Mouse (Mus musculus) liver, embryonic 14.5 days (tissue): ENCODE data around the gene Foxl1. TPM values are rescaled to one million over a fixed set of nuclear protein-coding genes. Genes with fewer than 3 reads are reported as not detected.
A peak's percentile ranks its signal among the peaks of the same experiment; 100 is the strongest.

Source experiments
- ATAC-seq: fragments of 200-750 bp; cut with Nextera tagmentation; 2 replicates; pipeline ENCODE4 v1.8.0; 2017; ENCODE audit warnings: moderate number of reproducible peaks, mild to moderate bottlenecking, moderate library complexity; ENCODE audit not compliant: insufficient read depth
- DNase-seq, 3 experiments: peaks; one replicate each; pipeline ENCODE4 v3.0.0-alpha.2; 2012 to 2013; ENCODE audit warnings: low read depth in 3 of 3, low spot score in 3 of 3
- H3K27ac ChIP-seq: fragments of 300-500 bp; sonication (generic); 2 replicates; pipeline ENCODE4 v1.5.1; 2014; ENCODE audit warnings: moderate library complexity, mild to moderate bottlenecking, control low read depth, inconsistent platforms
- H3K27me3 ChIP-seq: fragments of 300-500 bp; sonication (generic); 2 replicates; pipeline ENCODE4 v1.6.1; 2014; ENCODE audit warnings: mild to moderate bottlenecking, low read length, moderate library complexity; ENCODE audit not compliant: control insufficient read depth, insufficient read depth
- H3K36me3 ChIP-seq: fragments of 300-500 bp; sonication (generic); replicated peaks from 2 replicates; pipeline ENCODE4 v1.6.1; 2014; ENCODE audit warnings: low read depth; ENCODE audit not compliant: control insufficient read depth, insufficient read depth
- H3K4me1 ChIP-seq, 2 experiments: fragments of 200-500 bp in 1 of 2; fragments of 300-500 bp in 1 of 2; sonication (generic) in 1 of 2; replicated peaks; 2 replicates each; pipeline ENCODE4 v1.6.1; 2012 to 2014; ENCODE audit warnings: antibody characterized with exemption in 1 of 2, inconsistent platforms in 1 of 2, low read length in 1 of 2; ENCODE audit not compliant: control insufficient read depth in 2 of 2, insufficient read depth in 2 of 2
- H3K4me2 ChIP-seq: fragments of 300-500 bp; sonication (generic); 2 replicates; pipeline ENCODE4 v1.6.1; 2014; ENCODE audit warnings: low read depth, mild to moderate bottlenecking, control low read depth, moderate library complexity
- H3K4me3 ChIP-seq, 2 experiments: fragments of 200-500 bp in 1 of 2; fragments of 300-500 bp in 1 of 2; sonication (generic) in 1 of 2; 2 replicates each; pipeline ENCODE4 v1.5.1; 2012 to 2014; ENCODE audit warnings: low read depth in 2 of 2, low read length in 2 of 2, mild to moderate bottlenecking in 2 of 2, control low read depth in 1 of 2, inconsistent platforms in 1 of 2, moderate library complexity in 1 of 2; ENCODE audit not compliant: insufficient read depth in 1 of 2
- H3K9ac ChIP-seq: fragments of 300-500 bp; sonication (generic); replicated peaks from 2 replicates; pipeline ENCODE4 v1.6.1; 2014; ENCODE audit warnings: mild to moderate bottlenecking, control low read depth, moderate library complexity
- H3K9me3 ChIP-seq: fragments of 300-500 bp; sonication (generic); 2 replicates; pipeline ENCODE4 v1.6.1; 2016; ENCODE audit warnings: low read length, mixed read lengths; ENCODE audit not compliant: control insufficient read depth
- CTCF ChIP-seq: IDR thresholded peaks from 2 replicates; pipeline ENCODE4 v1.5.1; 2016; ENCODE audit warnings: antibody characterized with exemption, low read depth, control low read depth
- EP300 ChIP-seq: IDR thresholded peaks from 2 replicates; pipeline ENCODE4 v1.6.1; 2016; ENCODE audit warnings: antibody characterized with exemption, low read depth
- WGBS: fragments of 180-500 bp; shearing (Covaris S2); extraction: QIAGEN DNeasy Blood & Tissue Kit; methylation state at CpG from one replicate; pipeline ENCODE4 v1.1.7; 2014; ENCODE audit not compliant: insufficient replicate concordance; 5-methylcytosine and 5-hydroxymethylcytosine counted together
- polyA plus RNA-seq, 2 experiments: library from polyadenylated mRNA; depleted of rRNA in 1 of 2; stranded (reverse) in 1 of 2; unstranded in 1 of 2; fragments of >200 nt; fragmentation: Nextera tagmentation in 1 of 2; extraction: Ambion mirVana in 1 of 2; gene quantifications; 2 replicates each; pipeline versions ENCODE4 v1.2.1 to v1.2.3; 2012 to 2014

The Foxl1 gene
- polyA plus RNA-seq, 2 experiments, result 0.07 to 0.08 TPM

GRCm38 (mm10) chr8:121125311-121125876 lies 2.3 kb upstream of the Foxl1 start:
- no peaks in the 10 kb centered on the region for H3K36me3 ChIP-seq
- peaks cover 94% of the 10 kb centered on the region for H3K27me3 ChIP-seq
- no peak overlapping the region for H3K9ac ChIP-seq
- WGBS, result 1% methylated on average over 36 of the region's 36 CpGs
- H3K4me1 ChIP-seq, result no peaks in the 10 kb centered on the region
- H3K27ac ChIP-seq, result no peak overlapping the region
- 0 out of 2 replicates have a peak overlapping the region, but pooled peaks have one; percentile 22 for H3K4me2 ChIP-seq
- no peak overlapping the region for H3K4me3 ChIP-seq
- DNase-seq (no peak), ATAC-seq (no peak)
- H3K9me3 ChIP-seq, result no peaks in the 10 kb centered on the region
- no peak for TF ChIP-seq EP300
- peak; percentile 23; the same call in 1 of the 2 replicates for TF ChIP-seq CTCF

GRCm38 (mm10) chr8:121126191-121126590 lies 1.5 kb upstream of the Foxl1 start:
- Histone ChIP-seq H3K27ac (no peak overlapping the region), H3K36me3 (no peaks in the 10 kb centered on the region), H3K4me2 (no peak overlapping the region), H3K27me3 (peaks cover 88% of the 10 kb centered on the region), H3K4me1 (no peaks in the 10 kb centered on the region), H3K4me3 (no peak overlapping the region), H3K9ac (no peak overlapping the region), H3K9me3 (no peaks in the 10 kb centered on the region)
- no peak for DNase-seq
- no peak for ATAC-seq
- 6% methylated on average over 6 of the region's 6 CpGs for WGBS
- TF ChIP-seq EP300, result no peak
- TF ChIP-seq CTCF, result no peak

DNA sequence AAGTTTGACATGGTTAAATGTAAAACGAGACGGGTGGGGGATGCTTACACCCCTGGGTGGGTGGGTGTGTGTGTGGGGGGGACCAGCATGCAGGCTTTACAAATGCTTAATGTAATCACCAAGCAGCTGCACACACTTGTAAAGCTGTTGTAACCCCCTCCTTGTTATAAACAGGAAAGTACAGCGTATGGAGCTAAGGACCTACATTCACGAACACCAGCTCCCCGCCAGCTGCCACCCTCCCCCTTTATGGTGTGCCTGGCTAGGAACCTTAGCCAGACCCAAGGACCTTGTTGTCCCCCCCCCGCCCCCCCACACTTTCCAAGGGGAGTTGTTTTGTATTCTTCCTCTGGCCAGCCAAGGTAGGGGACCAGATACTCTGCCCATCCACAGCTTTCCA lies 1.0 kb upstream of the Foxl1 start:
- DNase-seq, result no peak
- H3K9ac ChIP-seq, result no peak overlapping the region
- no peaks in the 10 kb centered on the region for H3K4me1 ChIP-seq
- no peak overlapping the region for H3K4me3 ChIP-seq
- H3K27ac ChIP-seq, result no peak overlapping the region
- H3K9me3 ChIP-seq, result no peaks in the 10 kb centered on the region
- no peaks in the 10 kb centered on the region for H3K36me3 ChIP-seq
- peaks cover 85% of the 10 kb centered on the region for H3K27me3 ChIP-seq
- ATAC-seq, result no peak
- no peak overlapping the region for H3K4me2 ChIP-seq
- TF ChIP-seq CTCF (no peak), EP300 (no peak)
- WGBS, result 5% methylated on average over 6 of the region's 6 CpGs

DNA sequence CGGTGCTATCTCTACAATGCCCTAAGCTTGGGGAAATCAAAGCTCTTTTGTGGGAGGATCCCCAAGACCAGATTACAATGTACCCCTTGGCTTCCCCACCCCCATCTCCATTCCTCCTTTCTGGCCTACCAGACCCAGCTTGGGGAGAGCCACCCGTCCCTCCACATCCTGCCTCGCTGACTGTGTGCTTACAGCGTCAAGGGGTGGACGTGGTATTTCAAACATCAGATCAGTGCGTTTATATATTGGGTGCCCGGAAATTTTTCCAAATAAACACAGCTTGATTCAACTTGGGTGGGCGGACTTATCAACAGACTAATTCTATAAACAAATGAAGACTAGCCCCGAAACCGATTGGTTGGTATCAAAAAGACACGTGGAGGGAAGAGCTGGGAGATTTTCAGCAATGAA lies 444 bp upstream of the Foxl1 start:
- WGBS, result 3% methylated on average over 11 of the region's 11 CpGs
- H3K27ac ChIP-seq, result no peak overlapping the region
- no peak for TF ChIP-seq EP300
- DNase-seq, result no peak
- H3K4me2 ChIP-seq, result no peak overlapping the region
- H3K9me3 ChIP-seq, result no peaks in the 10 kb centered on the region
- no peaks in the 10 kb centered on the region for H3K36me3 ChIP-seq
- peaks cover 79% of the 10 kb centered on the region for H3K27me3 ChIP-seq
- H3K9ac ChIP-seq, result no peak overlapping the region
- no peak overlapping the region for H3K4me3 ChIP-seq
- no peaks in the 10 kb centered on the region for H3K4me1 ChIP-seq
- no peak for ATAC-seq

DNA sequence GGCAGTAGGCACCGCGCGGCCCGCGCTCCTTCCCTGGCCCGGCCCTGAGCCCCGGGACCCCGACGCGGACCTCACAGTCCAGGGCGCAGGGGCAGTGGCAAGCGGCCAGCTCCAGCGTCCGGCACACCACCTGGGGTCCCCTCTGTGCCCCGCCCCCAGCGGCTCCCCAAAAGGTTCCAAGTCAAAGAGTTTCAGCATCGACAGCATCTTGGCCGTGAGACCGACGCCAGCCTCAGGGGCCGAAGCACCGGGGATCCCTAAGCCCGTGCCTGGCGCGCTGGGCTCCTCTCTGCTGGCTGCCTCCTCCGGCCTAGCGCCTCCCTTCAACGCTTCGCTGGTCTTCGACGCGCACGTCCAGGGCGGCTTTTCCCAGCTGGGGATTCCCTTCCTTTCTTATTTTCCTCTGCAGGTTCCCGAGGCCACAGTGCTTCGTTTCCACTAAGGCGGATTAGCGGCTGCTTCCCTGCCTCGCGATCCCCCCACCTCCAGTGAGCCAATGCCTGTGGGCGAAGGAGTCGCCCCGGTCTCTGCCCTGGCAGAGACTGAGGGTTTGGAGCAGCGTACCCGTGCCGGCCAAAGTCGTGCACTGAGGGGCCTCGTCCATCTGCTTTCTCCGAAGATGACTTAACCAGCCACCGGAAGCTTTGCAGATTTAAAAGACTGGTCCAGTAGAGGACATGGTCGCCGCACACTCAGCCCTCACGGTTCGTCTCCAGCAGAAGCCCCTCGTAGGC lies 958 bp downstream of the Foxl1 start:
- no peaks in the 10 kb centered on the region for H3K36me3 ChIP-seq
- TF ChIP-seq CTCF (no peak), EP300 (no peak)
- H3K4me2 ChIP-seq, result no peak overlapping the region
- ATAC-seq (no peak), DNase-seq (no peak)
- no peaks in the 10 kb centered on the region for H3K9me3 ChIP-seq
- no peak overlapping the region for H3K27ac ChIP-seq
- no peak overlapping the region for H3K9ac ChIP-seq
- no peak overlapping the region for H3K4me3 ChIP-seq
- WGBS, result 4% methylated on average over 54 of the region's 55 CpGs
- H3K4me1 ChIP-seq, result no peaks in the 10 kb centered on the region
- H3K27me3 ChIP-seq, result peaks cover 67% of the 10 kb centered on the region
